Mouse (Mus musculus) heart, adult 2 months (tissue): Measurements from ENCODE around the gene Rad51d. TPM values are rescaled to one million over a fixed set of nuclear protein-coding genes. Genes with fewer than 3 reads are reported as not detected.

Source experiments
- DNase-seq, 2 experiments: peaks; one replicate each; pipeline ENCODE4 v3.0.0; 2021
- H3K27ac ChIP-seq: fragments of 200-600 bp; 2 replicates; pipeline ENCODE4 v1.8.1; 2022
- H3K27me3 ChIP-seq: fragments of 200-500 bp; 2 replicates; pipeline ENCODE4 v1.6.1; 2012; ENCODE audit warnings: mild to moderate bottlenecking, low read length, inconsistent platforms, mixed read lengths; ENCODE audit not compliant: control insufficient read depth, insufficient read depth
- H3K36me3 ChIP-seq: fragments of 200-500 bp; 2 replicates; pipeline ENCODE4 v1.6.1; 2012; ENCODE audit warnings: low read length, inconsistent platforms; ENCODE audit not compliant: control insufficient read depth, insufficient read depth
- H3K4me1 ChIP-seq: fragments of 200-500 bp; 2 replicates; pipeline ENCODE4 v1.6.1; 2011; ENCODE audit warnings: low read length; ENCODE audit not compliant: control insufficient read depth, insufficient read depth
- H3K4me3 ChIP-seq: fragments of 200-600 bp; 2 replicates; pipeline ENCODE4 v1.8.1; 2022
- H3K79me2 ChIP-seq: fragments of 200-500 bp; replicated peaks from 2 replicates; pipeline ENCODE4 v1.6.1; 2012; ENCODE audit warnings: mild to moderate bottlenecking, inconsistent platforms, low read length, moderate library complexity, mixed read lengths; ENCODE audit not compliant: control insufficient read depth, insufficient read depth
- H3K9ac ChIP-seq: fragments of 200-500 bp; 2 replicates; pipeline ENCODE4 v1.6.1; 2012; ENCODE audit warnings: low read depth, mild to moderate bottlenecking, control low read depth, inconsistent platforms, low read length, mixed read lengths
- CTCF ChIP-seq: fragments of 200-600 bp; IDR thresholded peaks from 2 replicates; pipeline ENCODE4 v1.8.1; 2022; ENCODE audit warnings: antibody characterized with exemption, mild to moderate bottlenecking, moderate library complexity
- EP300 ChIP-seq: fragments of 200-500 bp; IDR thresholded peaks from 2 replicates; pipeline ENCODE4 v1.6.1; 2011; ENCODE audit warnings: low read depth, low read length, control low read depth; ENCODE audit not compliant: insufficient read depth
- POLR2A ChIP-seq: fragments of 200-500 bp; IDR thresholded peaks from 2 replicates; pipeline ENCODE4 v1.6.1; 2011; ENCODE audit warnings: mild to moderate bottlenecking, low read depth, low read length, control low read depth; ENCODE audit not compliant: insufficient read depth
- WGBS: fragments of 180-500 bp; shearing (Covaris S2); methylation state at CpG from one replicate; pipeline ENCODE4 v1.1.7; 2018; 5-methylcytosine and 5-hydroxymethylcytosine counted together
- intact Hi-C: fragments of 180-260 bp; cut with DNase I; formaldehyde crosslinking; loops from one replicate; pipeline ENCODE4 v1.15.1; 2025
- polyA plus RNA-seq: library from polyadenylated mRNA; depleted of rRNA; stranded (reverse); fragments of >200 nt; gene quantifications from 2 replicates; pipeline ENCODE4 v1.2.3, GENCODE M21; 2012
- total RNA-seq, 2 experiments: library from RNA; stranded (reverse); gene quantifications; 2 replicates each; pipeline ENCODE4 v1.2.3; 2021

Rad51d gene
- total and polyA plus RNA-seq, 3 experiments, result 8.5 to 9.5 (median 8.6) TPM

DNA sequence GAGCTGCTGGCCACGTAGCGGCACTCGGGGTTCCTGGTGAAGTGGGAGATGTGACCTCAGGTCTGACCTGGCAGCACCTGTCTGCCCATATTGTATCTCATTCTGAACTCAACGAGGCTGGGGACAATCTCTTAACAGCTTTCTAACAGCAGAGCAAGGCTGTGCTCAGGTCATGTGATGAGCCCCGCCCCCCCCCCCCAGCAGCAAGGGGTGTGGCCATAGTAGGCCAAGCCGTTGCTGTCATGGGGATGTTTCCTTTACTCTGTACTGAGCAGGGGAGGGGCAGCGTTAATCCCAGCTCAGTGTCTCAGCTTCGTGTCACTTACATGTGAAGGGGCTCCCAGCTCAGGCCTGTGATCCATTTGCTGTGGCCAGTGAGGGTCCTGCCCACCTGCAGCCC is 14.5 kb upstream of the Rad51d start:
- 52% methylated on average over 8 of the region's 8 CpGs for WGBS
- peaks cover 2% of the 10 kb centered on the region; the same call in 1 of the 2 replicates for H3K79me2 ChIP-seq
- peaks cover 4% of the 10 kb centered on the region for H3K4me1 ChIP-seq
- intact Hi-C loops, result no loop called here
- no peak for DNase-seq
- H3K4me3 ChIP-seq, result no peak overlapping the region
- H3K9ac ChIP-seq, result no peak overlapping the region
- H3K27me3 ChIP-seq, result no peaks in the 10 kb centered on the region
- H3K27ac ChIP-seq, result no peak overlapping the region
- H3K36me3 ChIP-seq, result no peaks in the 10 kb centered on the region
- no peak for TF ChIP-seq EP300
- TF ChIP-seq CTCF, result no peak
- no peak for TF ChIP-seq POLR2A

DNA sequence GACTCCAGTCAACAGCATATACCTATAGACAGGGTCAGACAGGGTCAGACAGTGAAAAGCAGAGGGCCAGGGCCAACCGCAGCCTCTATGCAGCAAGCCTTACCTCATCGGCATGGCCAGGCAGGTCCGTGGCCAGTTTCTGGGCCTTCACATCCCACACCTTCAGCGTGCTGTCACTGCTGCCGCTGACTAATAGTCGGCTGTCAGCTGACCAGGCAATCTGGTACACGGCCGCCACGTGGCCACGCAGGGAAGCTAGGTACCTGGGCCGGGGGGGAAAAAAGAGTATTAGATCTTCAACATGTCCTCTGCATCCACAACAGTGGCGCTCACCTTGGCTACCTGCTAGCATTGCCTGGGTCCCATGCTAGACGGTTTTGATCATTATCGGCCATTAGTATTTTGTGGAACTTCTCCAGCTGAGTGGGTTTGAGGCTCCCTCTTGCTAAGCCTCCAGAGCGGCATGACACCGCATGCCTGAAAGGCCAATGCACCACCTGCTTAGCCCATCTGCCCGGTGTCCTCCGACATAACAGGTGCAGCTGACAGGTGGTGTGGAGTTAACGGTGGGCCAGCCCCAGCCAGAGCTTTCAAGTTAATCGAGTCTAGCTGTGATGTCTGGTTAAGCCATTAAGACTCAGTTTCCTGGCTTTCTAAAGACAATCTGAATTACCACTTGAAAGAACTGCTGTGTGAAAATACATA is 11.3 kb upstream of the Rad51d start:
- intact Hi-C loops, result no loop called here
- TF ChIP-seq EP300, result no peak
- no peak for TF ChIP-seq CTCF
- TF ChIP-seq POLR2A, result no peak
- WGBS, result 90% methylated on average over 20 of the region's 20 CpGs

DNA sequence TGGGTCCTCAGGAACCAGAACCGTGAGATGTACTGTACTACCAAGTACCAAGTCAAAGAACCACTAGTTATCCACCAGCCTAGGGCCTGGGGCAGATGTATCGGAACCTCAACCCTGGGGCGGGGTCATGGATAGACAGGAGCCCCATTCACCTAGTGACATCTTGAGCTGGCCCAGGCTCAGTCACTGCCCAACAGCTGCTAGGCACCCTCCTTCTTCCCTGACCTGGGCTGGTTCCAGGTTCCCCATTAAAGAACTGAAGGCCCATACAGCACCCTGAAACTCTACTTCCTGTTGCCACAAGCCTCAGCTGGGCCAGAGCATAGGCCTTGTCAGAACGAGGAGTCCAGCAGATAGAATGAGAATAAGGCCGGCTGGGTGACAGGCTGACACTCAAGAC is 9.3 kb upstream of the Rad51d start:
- Histone ChIP-seq H3K36me3 (no peaks in the 10 kb centered on the region), H3K27ac (no peak overlapping the region), H3K9ac (no peak overlapping the region), H3K4me3 (no peak overlapping the region), H3K79me2 (no peaks in the 10 kb centered on the region), H3K27me3 (no peaks in the 10 kb centered on the region), H3K4me1 (no peaks in the 10 kb centered on the region)
- no peak for TF ChIP-seq CTCF
- no peak for TF ChIP-seq EP300
- TF ChIP-seq POLR2A, result no peak
- no peak for DNase-seq
- 87% methylated on average over 5 of the region's 5 CpGs for WGBS
- intact Hi-C loops, result no loop called here

More for the DNA sequence above, 11.3 kb upstream of the Rad51d start:
- H3K4me3 ChIP-seq, result no peak overlapping the region
- H3K9ac ChIP-seq, result no peak overlapping the region
- H3K79me2 ChIP-seq, result no peaks in the 10 kb centered on the region
- H3K36me3 ChIP-seq, result no peaks in the 10 kb centered on the region
- no peak for DNase-seq
- no peak overlapping the region for H3K27ac ChIP-seq
- no peaks in the 10 kb centered on the region for H3K4me1 ChIP-seq
- no peaks in the 10 kb centered on the region for H3K27me3 ChIP-seq

DNA sequence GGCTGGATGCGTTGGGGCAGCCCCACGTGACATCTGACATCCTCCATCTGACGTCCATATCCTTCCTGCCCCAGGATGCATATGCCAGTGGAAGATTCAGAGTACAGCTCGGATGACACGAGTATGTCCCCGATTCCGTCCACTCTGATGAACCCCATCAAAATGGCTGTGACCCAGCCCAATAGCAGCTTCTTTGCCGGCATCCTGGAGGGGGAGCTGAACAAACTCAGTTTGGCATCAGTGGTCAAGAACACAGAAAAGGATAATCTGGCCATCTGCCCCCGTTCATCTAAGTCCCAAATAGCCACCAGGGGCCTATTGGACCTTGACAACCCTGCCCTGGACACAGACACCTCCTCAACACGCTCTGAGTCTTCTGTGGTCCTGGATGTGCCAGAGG is 7.1 kb upstream of the Rad51d start:
- H3K79me2 ChIP-seq, result no peaks in the 10 kb centered on the region
- H3K9ac ChIP-seq, result no peak overlapping the region
- H3K4me3 ChIP-seq, result no peak overlapping the region
- DNase-seq, result no peak
- intact Hi-C loops, result no loop called here
- H3K27ac ChIP-seq, result no peak overlapping the region
- H3K36me3 ChIP-seq, result no peaks in the 10 kb centered on the region
- TF ChIP-seq CTCF (no peak), EP300 (no peak), POLR2A (no peak)
- H3K4me1 ChIP-seq, result no peaks in the 10 kb centered on the region
- H3K27me3 ChIP-seq, result no peaks in the 10 kb centered on the region
- 54% methylated on average over 10 of the region's 10 CpGs for WGBS

DNA sequence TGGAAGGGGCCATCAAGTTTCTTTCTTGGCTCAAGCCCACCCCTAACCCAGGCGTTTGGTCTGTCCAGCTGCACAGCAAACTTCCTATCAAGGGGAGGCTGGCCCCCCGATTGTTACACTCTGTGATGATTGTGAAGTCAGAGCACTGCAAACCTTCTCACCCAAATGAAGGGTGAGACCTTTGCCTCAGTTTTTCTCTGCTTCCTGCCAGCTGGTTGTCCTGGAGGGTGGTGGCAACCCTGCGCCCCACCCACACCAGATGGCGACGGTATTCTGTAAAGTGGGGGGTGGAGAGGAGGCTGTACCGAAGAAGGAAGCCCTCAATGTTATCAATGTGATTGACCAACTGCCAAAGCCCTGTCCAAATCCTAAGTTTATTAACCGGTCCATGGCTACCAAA is 1.5 kb upstream of the Rad51d start, which contains the start of gene Fndc8:
TSS of gene Fndc8 (plus strand) at position 189 of the 400 bp plus-strand sequence.
- Histone ChIP-seq H3K36me3 (no peaks in the 10 kb centered on the region), H3K4me3 (no peak within 1 kb of the TSS), H3K27me3 (no peaks in the 10 kb centered on the region), H3K79me2 (no peaks in the 10 kb centered on the region), H3K27ac (no peak within 1 kb of the TSS), H3K4me1 (0 out of 2 replicates have a peak, but pooled peaks cover 2% of the 10 kb centered on the region), H3K9ac (no peak within 1 kb of the TSS)
- no peak for DNase-seq
- WGBS, result 45% methylated on average over 7 of the region's 7 CpGs
- TF ChIP-seq EP300 (no peak), POLR2A (no peak), CTCF (no peak)
- intact Hi-C loops, result loop anchor here (1.0 to 5.0 kb wide), 3 partner anchors 73 to 279 kb away; partner anchors contain the start of genes Cct6b and Zfp830
